Mouse (Mus musculus): ENCODE data around the gene 2010111I01Rik. TPM values are rescaled to one million over a fixed set of nuclear protein-coding genes. Genes with fewer than 3 reads are reported as not detected.

The 2010111I01Rik gene
- polyA plus RNA-seq, 1 experiment from 2014 or later, result 250 TPM

DNA sequence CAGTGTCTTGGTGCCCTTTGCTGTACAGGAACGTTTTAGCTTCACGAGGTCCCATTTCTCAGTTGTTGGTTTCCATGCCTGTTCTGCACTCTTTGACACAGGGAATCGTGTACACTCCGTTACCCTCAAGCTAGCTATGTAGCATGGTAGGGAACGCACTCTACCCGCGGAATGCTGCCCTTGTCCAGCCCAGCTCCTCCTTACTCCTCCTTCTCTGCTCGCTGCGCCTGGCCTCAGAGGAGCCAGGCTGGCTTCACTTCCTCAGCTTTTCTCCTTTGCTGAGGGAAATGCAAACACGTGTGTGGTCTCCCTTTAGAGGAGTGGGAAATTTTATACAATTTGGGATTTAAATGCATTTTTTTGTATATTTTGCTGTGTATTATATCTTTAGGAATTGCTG is 73.2 kb downstream of the 2010111I01Rik start:
- no peaks in the 10 kb centered on the region for H3K9me3 ChIP-seq
- no peak overlapping the region for H3K4me3 ChIP-seq
- H3K9ac ChIP-seq, result no peak overlapping the region
- peak overlapping the region; percentile 22; the same call in 1 of the 2 replicates for H3K27ac ChIP-seq
- peaks cover 27% of the 10 kb centered on the region for H3K4me1 ChIP-seq
- 47% methylated on average over 10 of the region's 10 CpGs for WGBS
- H3K27me3 ChIP-seq, result no peaks in the 10 kb centered on the region
- H3K36me3 ChIP-seq, result no peaks in the 10 kb centered on the region
- ATAC-seq (ENCODE audit: low FRiP score, low read depth), result no peak
- no peak overlapping the region for H3K4me2 ChIP-seq (replicated peaks)

DNA sequence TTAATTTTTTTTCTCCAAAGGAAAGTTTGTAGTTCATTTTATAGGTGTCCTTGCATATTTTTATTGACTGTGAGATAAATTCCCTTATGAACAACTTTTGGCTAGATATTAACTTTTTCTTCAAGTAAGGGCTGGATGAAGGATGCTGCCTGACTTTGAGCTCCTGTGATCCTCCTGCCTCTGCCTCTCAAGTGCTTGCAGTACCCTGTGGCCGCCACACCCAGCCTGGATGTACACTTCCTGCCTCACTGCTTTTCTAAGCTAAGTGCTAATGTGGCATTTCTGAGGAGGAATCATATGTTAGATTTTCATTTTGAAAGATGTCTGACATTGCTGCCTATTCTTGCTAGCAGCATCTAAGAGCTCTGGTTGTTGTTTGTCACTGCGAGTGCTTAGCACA is 73.7 kb downstream of the 2010111I01Rik start:
- WGBS, result 85% methylated on average over 2 of the region's 2 CpGs
- no peak for ATAC-seq (ENCODE audit: low FRiP score, low read depth)
- H3K27ac ChIP-seq, result no peak overlapping the region

DNA sequence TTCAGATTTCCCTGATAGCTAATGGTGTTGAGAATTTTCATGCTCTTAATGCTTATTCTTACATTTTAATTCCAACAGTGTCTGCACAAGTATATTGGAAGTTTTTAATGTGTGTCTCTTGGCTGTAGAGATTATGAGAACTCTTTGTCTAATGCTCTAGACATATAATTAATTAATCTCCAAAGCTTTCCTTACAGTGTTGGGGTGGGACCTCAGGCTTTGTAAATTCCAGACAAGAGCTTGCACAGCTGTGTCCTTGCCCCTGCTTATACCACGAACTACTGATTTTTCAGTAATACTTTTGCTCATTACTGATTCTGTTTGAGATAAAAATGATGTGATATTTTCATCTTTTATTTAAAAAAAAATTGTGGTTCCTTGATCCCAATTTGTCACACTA is 74.2 kb downstream of the 2010111I01Rik start:
- Histone ChIP-seq H3K4me1 (peaks cover 21% of the 10 kb centered on the region), H3K36me3 (no peaks in the 10 kb centered on the region), H3K4me3 (no peak overlapping the region), H3K27me3 (no peaks in the 10 kb centered on the region), H3K9me3 (no peaks in the 10 kb centered on the region), H3K9ac (no peak overlapping the region), H3K27ac (no peak overlapping the region), H3K4me2 (replicated peaks) (no peak overlapping the region)
- no peak for ATAC-seq (ENCODE audit: low FRiP score, low read depth)
- 58% methylated on average over 1 of the region's 1 CpGs for WGBS

More for the DNA sequence above, 73.7 kb downstream of the 2010111I01Rik start:
- Histone ChIP-seq H3K27me3 (no peaks in the 10 kb centered on the region), H3K4me1 (peaks cover 22% of the 10 kb centered on the region), H3K36me3 (no peaks in the 10 kb centered on the region), H3K4me2 (replicated peaks) (no peak overlapping the region), H3K9ac (no peak overlapping the region), H3K4me3 (no peak overlapping the region), H3K9me3 (no peaks in the 10 kb centered on the region)

DNA sequence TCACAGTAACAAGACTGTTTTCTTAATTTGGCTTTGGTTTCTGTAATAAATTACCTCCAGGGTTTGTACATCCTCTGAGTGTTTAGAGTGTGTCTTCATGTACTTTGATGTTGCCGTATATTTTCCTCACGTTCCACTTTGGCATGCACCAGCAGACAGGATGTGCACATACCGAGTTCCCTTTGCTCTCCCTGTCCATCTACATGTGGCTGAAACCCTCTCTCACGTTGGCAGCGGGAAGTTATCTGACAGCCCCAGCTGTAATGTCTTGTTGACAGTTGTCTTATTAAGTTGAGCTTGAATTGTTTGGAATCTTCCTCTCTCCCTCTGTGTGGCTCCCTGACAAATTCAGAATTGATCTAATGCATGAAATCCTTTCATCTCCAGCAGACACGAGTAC is 74.6 kb downstream of the 2010111I01Rik start:
- Histone ChIP-seq H3K27me3 (no peaks in the 10 kb centered on the region), H3K9me3 (no peaks in the 10 kb centered on the region), H3K4me2 (replicated peaks) (no peak overlapping the region), H3K27ac (no peak overlapping the region), H3K36me3 (no peaks in the 10 kb centered on the region), H3K9ac (no peak overlapping the region), H3K4me3 (no peak overlapping the region), H3K4me1 (peaks cover 26% of the 10 kb centered on the region)
- no peak for ATAC-seq (ENCODE audit: low FRiP score, low read depth)
- WGBS, result 41% methylated on average over 6 of the region's 6 CpGs

DNA sequence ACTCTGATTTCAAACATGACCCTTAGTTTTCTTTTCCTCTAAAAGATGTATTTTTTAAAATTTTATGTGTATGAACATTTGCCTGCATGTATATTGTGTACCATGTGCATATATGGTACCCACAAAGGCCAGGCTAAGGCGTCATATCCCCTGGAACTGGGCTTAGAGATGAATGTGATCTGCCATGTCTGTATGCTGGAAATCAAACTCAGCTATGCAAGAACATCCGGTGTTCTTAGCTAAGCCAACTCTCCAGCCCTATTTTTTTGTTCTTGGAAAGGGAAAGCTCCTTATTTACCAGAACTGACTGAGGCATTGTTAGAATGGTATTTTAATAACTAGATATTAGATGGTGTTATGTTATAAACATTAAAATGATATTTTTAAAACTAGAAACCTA is 75.2 kb downstream of the 2010111I01Rik start:
- no peak overlapping the region for H3K27ac ChIP-seq
- H3K4me2 ChIP-seq (replicated peaks), result no peak overlapping the region
- H3K4me1 ChIP-seq, result peaks cover 28% of the 10 kb centered on the region
- no peaks in the 10 kb centered on the region for H3K27me3 ChIP-seq
- H3K36me3 ChIP-seq, result no peaks in the 10 kb centered on the region
- no peak overlapping the region for H3K4me3 ChIP-seq
- 85% methylated on average over 2 of the region's 2 CpGs for WGBS
- no peak for ATAC-seq (ENCODE audit: low FRiP score, low read depth)
- H3K9me3 ChIP-seq, result no peaks in the 10 kb centered on the region
- H3K9ac ChIP-seq, result no peak overlapping the region

DNA sequence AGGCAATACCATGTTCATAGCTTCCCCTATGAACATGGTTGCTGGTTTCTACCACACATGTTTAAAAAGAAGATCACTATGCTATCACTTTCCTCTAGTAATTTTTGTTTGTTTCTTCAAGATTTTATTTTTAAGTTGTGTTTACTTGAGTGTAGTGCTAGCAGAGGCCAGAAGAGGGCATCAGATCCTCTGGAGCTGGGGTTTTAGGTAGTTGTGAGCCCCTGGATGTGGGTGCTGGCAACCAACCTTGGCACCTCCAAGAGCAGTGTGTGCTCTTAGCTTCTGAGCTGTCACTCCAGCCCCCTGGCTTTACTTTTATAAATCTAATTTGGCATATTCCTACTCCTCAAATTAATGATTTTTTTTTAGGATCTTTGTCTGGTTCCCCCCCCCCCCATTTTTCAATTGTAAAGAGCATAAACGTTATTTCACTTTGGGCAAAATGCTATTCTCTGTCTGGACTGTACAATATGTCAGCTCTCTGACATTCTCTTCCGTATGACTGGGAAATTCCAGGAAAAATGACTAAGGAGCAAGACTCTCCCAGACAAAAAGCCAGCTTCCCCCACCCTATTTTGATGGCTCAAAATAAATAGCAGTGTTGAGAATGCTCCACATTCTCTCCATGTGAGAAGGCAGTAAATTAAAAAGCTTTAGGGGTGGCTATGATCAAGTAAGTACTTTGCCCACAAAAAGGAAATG is 81.0 kb downstream of the 2010111I01Rik start:
- Histone ChIP-seq H3K4me1 (peaks cover 42% of the 10 kb centered on the region), H3K9me3 (no peaks in the 10 kb centered on the region), H3K4me2 (replicated peaks) (no peak overlapping the region), H3K27ac (no peak overlapping the region), H3K36me3 (no peaks in the 10 kb centered on the region), H3K27me3 (no peaks in the 10 kb centered on the region), H3K9ac (no peak overlapping the region), H3K4me3 (no peak overlapping the region)
- no peak for ATAC-seq (ENCODE audit: low FRiP score, low read depth)
- WGBS, result 81% methylated on average over 2 of the region's 2 CpGs

DNA sequence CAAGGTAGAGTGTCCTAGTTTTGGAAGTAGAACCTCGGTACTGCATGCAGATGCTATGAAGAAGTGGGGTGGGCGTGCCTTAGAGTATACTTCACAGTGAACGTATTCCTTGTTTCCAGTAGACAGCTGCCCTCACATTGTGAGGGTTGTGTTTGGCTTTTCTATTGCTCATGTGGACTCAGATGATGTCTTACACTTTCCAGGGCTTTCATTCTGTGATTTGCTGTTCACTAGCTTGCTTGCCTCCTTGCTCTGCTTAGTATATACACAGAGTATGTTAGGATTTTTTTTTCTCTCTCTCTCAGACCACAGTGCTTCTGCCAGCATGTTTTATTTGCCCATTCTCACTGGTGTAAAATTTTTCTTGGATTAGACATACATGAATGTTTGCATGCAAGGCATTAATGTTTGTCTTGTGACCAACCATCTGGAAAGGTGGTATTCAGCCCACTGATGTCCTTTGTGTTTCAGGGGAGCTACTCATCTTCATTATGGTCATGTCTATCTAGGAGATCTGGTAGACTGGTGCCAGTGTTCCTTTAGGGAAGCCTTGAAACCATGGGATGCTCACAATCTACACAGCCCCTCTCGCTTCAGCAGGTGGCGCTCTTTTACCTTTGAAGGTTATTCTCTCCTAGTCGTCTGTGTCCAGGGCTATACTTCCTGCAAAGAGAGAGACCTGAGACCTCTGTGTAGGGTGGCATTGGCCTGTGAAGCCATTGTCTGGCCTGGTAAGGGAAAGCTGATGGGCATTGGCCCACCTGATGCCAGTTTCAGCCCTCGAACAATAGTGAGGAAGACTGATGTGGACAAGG is 81.7 kb downstream of the 2010111I01Rik start:
- Histone ChIP-seq H3K4me1 (peaks cover 42% of the 10 kb centered on the region), H3K9me3 (no peaks in the 10 kb centered on the region), H3K4me2 (replicated peaks) (no peak overlapping the region), H3K4me3 (no peak overlapping the region), H3K9ac (no peak overlapping the region), H3K27me3 (no peaks in the 10 kb centered on the region), H3K27ac (no peak overlapping the region; the same call in 1 of the 2 replicates), H3K36me3 (no peaks in the 10 kb centered on the region)
- ATAC-seq (ENCODE audit: low FRiP score, low read depth), result no peak
- 42% methylated on average over 7 of the region's 7 CpGs for WGBS

DNA sequence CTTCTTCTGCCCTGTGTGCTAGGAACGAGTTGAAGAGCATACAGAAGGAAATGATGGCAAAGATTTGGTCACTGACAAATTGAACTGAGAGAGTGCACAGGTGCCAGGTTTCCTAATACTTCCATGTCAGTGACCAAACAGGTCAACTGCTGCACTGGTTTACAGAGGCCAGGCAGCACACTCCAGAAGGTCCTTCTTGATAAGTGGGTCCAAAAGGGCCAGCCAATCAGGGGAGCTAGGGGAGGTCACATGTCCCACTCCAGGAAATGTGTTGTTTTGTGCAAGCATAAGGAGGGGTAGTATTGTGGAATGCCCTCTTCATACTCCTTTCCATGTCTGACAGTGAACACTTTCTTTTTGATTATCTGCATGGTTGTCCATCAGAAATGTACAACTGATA is 99.0 kb downstream of the 2010111I01Rik start:
- Histone ChIP-seq H3K36me3 (0 out of 2 replicates have a peak, but pooled peaks cover 3% of the 10 kb centered on the region), H3K9me3 (no peaks in the 10 kb centered on the region), H3K4me3 (no peak overlapping the region), H3K27ac (no peak overlapping the region), H3K4me2 (replicated peaks) (no peak overlapping the region), H3K27me3 (no peaks in the 10 kb centered on the region), H3K4me1 (peaks cover 23% of the 10 kb centered on the region), H3K9ac (no peak overlapping the region)
- no peak for ATAC-seq (ENCODE audit: low FRiP score, low read depth)
- 73% methylated on average over 1 of the region's 1 CpGs for WGBS

DNA sequence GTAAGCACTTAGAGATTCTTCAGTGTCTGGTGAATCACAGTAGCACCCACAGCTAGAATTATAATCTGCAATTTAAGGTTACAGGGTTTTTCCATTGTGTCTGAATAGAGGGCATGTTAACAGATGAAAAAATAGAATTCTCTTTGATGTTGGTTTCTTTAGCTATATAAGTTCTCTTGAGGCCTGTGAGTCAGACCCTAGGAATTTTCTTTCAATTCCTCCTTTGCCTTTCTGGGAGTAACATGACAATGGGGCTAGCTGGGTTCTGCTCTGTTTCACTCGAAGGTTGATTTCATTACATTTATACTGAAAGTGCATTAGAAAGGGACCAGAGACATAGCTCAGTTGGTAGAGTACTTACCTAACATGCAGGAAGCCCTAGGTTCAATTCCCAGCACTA is 101.9 kb downstream of the 2010111I01Rik start:
- ATAC-seq (ENCODE audit: low FRiP score, low read depth), result no peak
- no peak overlapping the region for H3K4me2 ChIP-seq (replicated peaks)
- WGBS, result 50% methylated on average over 1 of the region's 1 CpGs
- H3K27me3 ChIP-seq, result no peaks in the 10 kb centered on the region
- H3K9me3 ChIP-seq, result no peaks in the 10 kb centered on the region
- no peaks in the 10 kb centered on the region for H3K36me3 ChIP-seq
- H3K4me1 ChIP-seq, result peaks cover 28% of the 10 kb centered on the region
- no peak overlapping the region for H3K4me3 ChIP-seq
- peak overlapping the region; percentile 22; the same call in 1 of the 2 replicates for H3K27ac ChIP-seq
- H3K9ac ChIP-seq, result no peak overlapping the region

DNA sequence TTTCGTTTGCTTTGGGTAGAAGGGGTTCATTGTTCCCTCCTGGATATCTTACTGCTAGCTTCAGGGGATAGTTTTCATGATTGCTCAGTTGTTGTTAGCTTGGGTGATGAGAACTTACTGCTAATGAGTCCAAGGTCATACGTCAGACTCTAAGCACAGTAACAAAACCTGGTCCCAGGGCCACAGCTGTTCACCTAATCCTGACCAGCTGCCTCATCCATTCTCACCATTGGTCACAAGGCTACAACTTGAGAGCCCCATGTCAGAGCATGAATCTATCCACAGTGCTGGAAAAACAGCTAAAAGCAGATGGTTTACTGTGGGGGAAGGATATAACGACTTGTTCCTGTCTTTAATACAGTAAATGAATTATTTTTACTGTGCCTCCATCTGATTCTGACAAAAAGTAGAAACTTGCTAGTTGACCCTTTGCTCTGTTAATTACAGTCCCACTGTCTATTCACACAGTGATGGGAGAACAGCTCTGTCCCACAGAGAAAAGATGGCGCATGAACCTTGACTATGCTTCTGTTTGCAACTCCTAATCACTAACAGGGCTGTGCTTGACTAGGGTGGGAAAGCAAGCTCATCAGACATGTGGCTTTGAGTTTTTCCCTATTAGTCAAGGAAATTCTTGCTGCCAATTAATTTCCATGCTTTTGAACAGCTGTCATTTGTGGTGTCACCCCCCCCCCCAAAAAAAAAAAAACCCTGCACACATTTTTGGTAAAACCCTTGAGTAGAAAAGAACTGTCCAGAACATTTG is 103.9 kb downstream of the 2010111I01Rik start:
- H3K27me3 ChIP-seq, result no peaks in the 10 kb centered on the region
- peaks cover 43% of the 10 kb centered on the region for H3K4me1 ChIP-seq
- H3K9ac ChIP-seq, result no peak overlapping the region
- H3K4me3 ChIP-seq, result no peak overlapping the region
- no peaks in the 10 kb centered on the region for H3K9me3 ChIP-seq
- no peaks in the 10 kb centered on the region for H3K36me3 ChIP-seq
- H3K27ac ChIP-seq, result peak overlapping the region; percentile 28; the same call in 1 of the 2 replicates
- WGBS, result 45% methylated on average over 4 of the region's 4 CpGs
- peak; percentile 71 for ATAC-seq (ENCODE audit: low FRiP score, low read depth)
- H3K4me2 ChIP-seq (replicated peaks), result no peak overlapping the region

DNA sequence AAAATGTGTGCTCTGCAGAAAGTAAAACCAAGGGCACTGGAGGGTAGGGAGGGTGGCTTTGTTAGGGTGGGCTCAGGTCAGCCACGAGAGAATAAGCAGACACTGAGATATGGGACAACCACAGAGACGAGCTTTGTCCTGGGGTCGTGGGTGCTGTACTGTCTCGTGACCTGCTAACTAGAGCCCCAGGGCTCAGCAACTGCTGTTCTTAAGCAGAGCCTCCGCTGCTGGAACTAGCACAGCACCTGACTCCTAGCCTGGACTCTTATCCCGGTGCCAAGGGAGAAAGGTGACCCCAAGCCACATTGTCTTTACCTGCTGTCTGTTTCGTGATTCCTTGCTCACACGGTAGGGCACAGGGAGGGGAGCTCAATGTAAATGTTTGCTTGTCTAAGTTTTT is 107.2 kb downstream of the 2010111I01Rik start:
- H3K4me2 ChIP-seq (replicated peaks), result no peak overlapping the region
- H3K27me3 ChIP-seq, result no peaks in the 10 kb centered on the region
- 0 out of 2 replicates have a peak overlapping the region, but pooled peaks have one; percentile 22 for H3K27ac ChIP-seq
- WGBS, result 70% methylated on average over 8 of the region's 8 CpGs
- H3K4me3 ChIP-seq, result no peak overlapping the region
- H3K9me3 ChIP-seq, result no peaks in the 10 kb centered on the region
- no peak overlapping the region for H3K9ac ChIP-seq
- no peaks in the 10 kb centered on the region for H3K36me3 ChIP-seq
- H3K4me1 ChIP-seq, result peaks cover 48% of the 10 kb centered on the region
- ATAC-seq (ENCODE audit: low FRiP score, low read depth), result no peak

DNA sequence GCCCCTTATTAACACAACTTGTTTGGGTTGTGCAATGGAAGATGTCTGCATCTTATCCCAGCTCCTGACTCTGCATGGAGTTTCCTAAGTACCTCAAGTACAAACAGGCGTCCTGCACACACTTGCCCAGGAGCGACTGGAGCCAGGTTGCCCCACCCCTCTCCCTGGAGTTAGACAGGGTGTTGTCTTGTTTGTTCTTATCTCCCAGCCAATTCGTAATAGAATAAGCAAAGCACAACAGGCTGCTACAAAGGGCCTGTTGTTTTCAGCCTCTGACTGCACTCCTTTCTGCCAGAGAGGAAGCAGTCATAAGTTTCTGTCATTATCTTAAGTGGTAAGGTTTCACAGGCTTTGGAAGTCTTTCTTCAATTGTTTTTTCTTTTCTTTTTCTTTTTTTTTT is 107.7 kb downstream of the 2010111I01Rik start:
- Histone ChIP-seq H3K27ac (peak overlapping the region; percentile 22; the same call in 1 of the 2 replicates), H3K9ac (no peak overlapping the region), H3K4me3 (no peak overlapping the region), H3K9me3 (no peaks in the 10 kb centered on the region), H3K36me3 (no peaks in the 10 kb centered on the region), H3K27me3 (no peaks in the 10 kb centered on the region), H3K4me2 (replicated peaks) (no peak overlapping the region), H3K4me1 (peaks cover 47% of the 10 kb centered on the region)
- ATAC-seq (ENCODE audit: low FRiP score, low read depth), result no peak
- WGBS, result 26% methylated on average over 3 of the region's 3 CpGs

All from limb, embryonic 13.5 days (tissue).